Mouse (Mus musculus): Measurements from ENCODE around the gene Foxj3.

- TF ChIP-seq CTCF (IDR thresholded peaks at IDR 0.05; ENCODE audit: control insufficient read depth, insufficient read depth, low read length) (no peak), POLR2A (IDR thresholded peaks at IDR 0.05; ENCODE audit: borderline replicate concordance, control insufficient read depth, low read depth, low read length) (no peak)
Measured at GRCm38 (mm10) chr4:119594331-119594730, 57.5 kb downstream of the Foxj3 start.
